Mouse (Mus musculus) left cerebral cortex, adult 9 months (tissue): ENCODE results near the gene Bcl2l12.

Source experiments
- DNase-seq, 2 experiments: peaks; one replicate each; pipeline ENCODE4 v3.0.0; 2022; ENCODE audit warnings: low spot score in 2 of 2

Gene Bcl2l12

GRCm38 (mm10) chr7:44959281-44959680, 39.2 kb downstream of the Bcl2l12 start:
- no peak for DNase-seq

- peak in 1 of 2 experiments; percentile 61 for DNase-seq
These were observed 40.3 kb downstream of the Bcl2l12 start for GRCm38 (mm10) chr7:44958208-44958607.

- no peak for DNase-seq
These were observed 41.2 kb downstream of the Bcl2l12 start for GRCm38 (mm10) chr7:44957183-44957835.

DNA sequence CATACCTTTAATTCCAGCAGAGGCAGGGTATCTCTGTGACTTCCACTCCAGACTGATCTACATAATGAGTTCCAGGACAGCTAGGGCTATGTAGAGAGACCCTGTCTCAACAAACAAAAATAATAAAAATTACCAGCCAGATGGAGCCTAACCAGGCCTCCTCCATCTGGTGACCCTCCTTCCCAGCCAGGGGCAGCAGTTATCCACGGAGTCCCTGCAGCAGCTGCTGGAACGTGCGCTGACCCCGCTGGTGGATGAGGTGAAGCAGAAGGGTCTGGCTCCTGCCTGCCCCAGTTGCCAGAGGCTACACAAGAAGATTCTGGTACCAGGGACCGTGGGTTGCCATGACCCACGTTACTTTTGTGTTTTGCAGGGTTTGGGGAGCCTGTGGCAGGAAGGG, 42.2 kb downstream of the Bcl2l12 start:
- DNase-seq: no peak

DNA sequence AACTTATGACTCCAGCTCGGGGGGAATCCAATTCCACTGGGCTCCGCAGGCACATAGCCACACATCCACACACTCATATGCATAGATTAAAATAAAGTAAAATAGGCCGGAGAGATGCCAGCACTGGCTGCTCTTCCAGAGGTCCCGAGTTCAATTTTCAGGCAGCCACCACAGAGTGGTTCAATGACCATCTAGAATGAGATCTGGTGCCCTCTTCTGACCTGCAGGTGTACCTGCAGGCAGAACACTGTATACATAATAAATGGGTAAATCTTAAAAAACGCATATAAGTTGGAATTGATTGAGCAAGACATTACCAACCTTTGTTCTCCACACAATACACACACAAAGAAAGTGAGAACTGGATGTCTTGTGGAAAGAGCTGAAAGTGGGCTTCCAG, 42.9 kb downstream of the Bcl2l12 start:
- no peak for DNase-seq

DNA sequence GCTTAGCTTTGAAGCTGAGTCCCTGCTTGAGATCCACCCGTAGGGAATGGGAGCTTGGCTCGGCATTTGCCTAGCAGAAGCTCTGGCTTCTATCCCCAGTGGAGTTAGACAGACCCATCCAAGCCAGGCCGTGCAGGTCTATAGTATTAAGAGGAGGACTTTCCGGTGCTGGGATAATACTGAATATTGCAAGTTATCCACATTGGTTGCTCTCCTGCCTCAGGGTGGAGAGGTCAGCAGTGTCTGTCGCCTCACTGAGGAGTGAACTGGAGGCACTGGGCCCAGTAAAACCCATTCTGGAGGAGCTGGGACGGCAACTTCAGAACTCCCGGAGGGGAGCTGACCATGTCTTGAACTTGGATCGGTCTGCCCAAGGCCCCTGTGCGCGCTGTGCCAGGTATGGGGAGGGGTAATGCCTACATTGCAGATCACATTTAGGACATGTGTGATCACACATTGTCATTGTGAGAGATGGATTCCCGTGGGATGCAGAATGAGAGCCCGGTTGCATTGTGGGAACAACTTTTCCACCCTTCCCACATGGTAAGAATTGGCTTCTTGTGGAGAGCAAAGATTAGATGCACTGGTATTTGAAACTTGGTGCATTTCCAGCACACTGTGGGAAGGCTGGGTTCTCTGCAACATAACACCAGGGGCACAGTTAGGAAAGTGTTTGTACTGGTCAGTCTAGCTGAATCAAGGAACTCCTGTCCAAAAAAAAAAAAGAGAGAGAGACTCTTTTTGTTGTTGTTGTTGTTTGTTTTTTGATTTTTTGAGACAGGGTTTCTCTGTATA, 44.2 kb downstream of the Bcl2l12 start:
- no peak for DNase-seq

GRCm38 (mm10) chr7:44953561-44953960, 45.0 kb downstream of the Bcl2l12 start:
- no peak for DNase-seq

DNA sequence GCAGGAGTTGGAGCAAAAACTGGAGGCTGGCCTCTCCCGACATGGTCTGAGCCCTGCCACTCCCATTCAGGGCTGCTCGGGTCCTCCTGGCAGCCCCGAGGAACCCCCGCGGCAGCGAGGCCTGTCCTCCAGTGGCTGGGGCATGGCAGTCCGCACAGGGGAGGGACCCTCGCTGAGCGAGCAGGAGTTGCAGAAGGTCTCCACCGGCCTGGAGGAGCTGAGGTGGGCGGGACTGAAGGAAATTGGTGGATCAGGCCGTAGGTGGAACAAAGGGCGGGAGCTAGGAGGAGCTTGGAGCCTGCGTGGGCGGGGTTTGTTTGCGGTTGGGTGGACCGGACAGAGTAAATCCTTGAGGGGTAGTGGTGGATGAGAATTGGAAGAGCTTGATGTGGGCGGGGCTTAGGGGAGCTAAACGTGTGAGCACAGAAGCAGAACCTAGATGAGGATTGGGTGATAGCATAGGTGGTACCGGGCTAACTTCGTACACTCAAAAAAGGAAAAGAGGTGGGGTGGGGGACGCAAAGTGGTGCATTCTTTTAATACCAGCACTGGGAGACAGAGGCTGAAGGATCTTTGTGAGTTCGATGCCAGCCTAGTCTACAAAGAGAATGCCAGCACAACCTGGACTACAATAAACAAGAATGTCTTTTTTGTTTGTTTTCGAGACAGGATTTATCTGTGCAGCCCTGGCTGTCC, 45.8 kb downstream of the Bcl2l12 start:
- DNase-seq: peak; percentile 74 to 92

DNA sequence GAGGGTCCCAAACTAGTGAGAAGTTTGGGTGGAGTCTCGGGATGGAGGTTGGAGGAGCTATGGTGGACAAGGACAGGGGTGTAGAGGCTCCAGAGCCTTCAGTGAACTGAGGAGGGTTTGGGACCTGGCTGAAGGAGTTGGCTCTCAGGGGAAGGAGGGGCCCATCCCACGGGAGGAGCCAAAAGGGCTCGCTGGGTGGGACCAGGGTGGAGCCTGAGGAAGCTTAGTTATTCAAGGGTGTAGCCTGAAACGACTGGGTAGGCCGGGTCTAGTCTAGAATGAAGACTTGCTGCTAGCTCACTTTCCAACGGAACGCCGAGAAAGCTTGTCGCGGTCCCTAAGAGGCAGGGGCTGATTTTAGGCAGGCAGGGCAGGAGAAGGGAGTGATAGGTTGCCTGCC, 46.6 kb downstream of the Bcl2l12 start:
- DNase-seq: no peak

DNA sequence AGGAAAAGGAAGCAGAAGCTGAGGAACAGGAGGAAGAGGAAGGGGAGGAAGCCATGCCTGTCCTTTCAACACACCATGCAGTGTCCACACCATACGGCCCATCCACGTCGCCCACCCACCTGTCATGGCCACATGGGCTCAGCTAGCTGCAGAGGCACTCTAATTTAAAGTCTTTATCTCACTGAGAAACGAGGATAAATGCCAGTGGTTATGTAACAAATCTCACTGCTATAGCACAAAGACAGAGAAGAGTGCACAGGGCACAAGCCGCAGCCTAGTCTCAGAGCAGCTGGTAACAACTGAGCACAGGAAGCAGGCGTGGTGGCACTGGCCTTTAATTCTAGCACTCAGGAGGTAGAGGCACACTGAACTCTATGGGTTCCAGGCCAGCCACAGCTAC, 48.6 kb downstream of the Bcl2l12 start:
- DNase-seq: no peak

- DNase-seq: no peak
These were observed 55.6 kb downstream of the Bcl2l12 start, which contains the start of gene Tsks for GRCm38 (mm10) chr7:44942904-44943303. TSS of gene Tsks (plus strand) at chr7:44943204.
